In genomic region chr8:125567569-125567968, GRCm38 (mm10) we compare ENCODE assay signal across 8 mouse cellular contexts. TPM values are rescaled to one million over a fixed set of nuclear protein-coding genes. Genes with fewer than 3 reads are reported as not detected.
A peak's percentile ranks its signal among the peaks of the same experiment; 100 is the strongest.
DNase-seq lines count a peak whose midpoint lies in the region; ATAC-seq and TF ChIP-seq lines count a peak whose summit lies in the region.

No protein-coding gene starts in this region.

- H3K27ac ChIP-seq in heart, embryonic 15.5 days = no peak overlapping the region
- no peak overlapping the region for H3K27ac ChIP-seq in forebrain, embryonic 16.5 days (ENCODE audit: low read length)

- WGBS in heart, embryonic 15.5 days = 40% methylated on average over 7 of the region's 7 CpGs
- WGBS in forebrain, embryonic 16.5 days = 40% methylated on average over 7 of the region's 7 CpGs

- peak overlapping the region; percentile 96 for H3K4me2 ChIP-seq in heart, embryonic 15.5 days
- H3K4me2 ChIP-seq in forebrain, embryonic 16.5 days (ENCODE audit: low read length) = peak overlapping the region; percentile 83
- no peak overlapping the region for H3K4me2 ChIP-seq in myocyte (ENCODE audit: low read depth)

- no peaks in the 10 kb centered on the region for H3K36me3 ChIP-seq in heart, embryonic 15.5 days
- H3K36me3 ChIP-seq in forebrain, embryonic 16.5 days (ENCODE audit: control insufficient read depth, insufficient read depth) = no peaks in the 10 kb centered on the region
- H3K36me3 ChIP-seq in myocyte (ENCODE audit: control insufficient read depth, insufficient read depth) = no peaks in the 10 kb centered on the region

- no peak overlapping the region for H3K9ac ChIP-seq in heart, embryonic 15.5 days
- peak overlapping the region; percentile 64; the same call in 1 of the 2 replicates for H3K9ac ChIP-seq in forebrain, embryonic 16.5 days (replicated peaks; ENCODE audit: low read depth, low read length)

- no peak for ATAC-seq in heart, embryonic 15.5 days (replicated peaks; ENCODE audit: insufficient number of reproducible peaks, insufficient read depth, low FRiP score, low read depth)
- no peak for ATAC-seq in forebrain, embryonic 16.5 days

- H3K9me3 ChIP-seq in heart, embryonic 15.5 days (replicated peaks) = no peaks in the 10 kb centered on the region
- 0 out of 2 replicates have a peak, but pooled peaks cover 2% of the 10 kb centered on the region for H3K9me3 ChIP-seq in forebrain, embryonic 16.5 days (ENCODE audit: control insufficient read depth, low read length)

- H3K79me2 ChIP-seq in myocyte (ENCODE audit: control insufficient read depth, insufficient read depth) = peaks cover 40% of the 10 kb centered on the region

- peaks cover 53% of the 10 kb centered on the region for H3K4me1 ChIP-seq in heart, embryonic 15.5 days (replicated peaks)
- H3K4me1 ChIP-seq in forebrain, embryonic 16.5 days (replicated peaks; ENCODE audit: control insufficient read depth, insufficient read depth, low read length) = peaks cover 34% of the 10 kb centered on the region

- H3ac ChIP-seq in myocyte (ENCODE audit: control insufficient read depth, insufficient read length) = no peak overlapping the region

- DNase-seq in heart, postnatal 4 days = no peak
- peak; percentile 81 for DNase-seq in MN1 (ENCODE audit: low spot score)
- DNase-seq in adrenal gland, postnatal 10 days = no peak
- DNase-seq in cerebellum, postnatal 14 days = no peak
- no peak for DNase-seq in gastrocnemius, postnatal 10 days

- peak overlapping the region; percentile 77 for H3K4me3 ChIP-seq in heart, embryonic 15.5 days
- peak overlapping the region; percentile 74 for H3K4me3 ChIP-seq in forebrain, embryonic 16.5 days (replicated peaks; ENCODE audit: low read length)
- peak overlapping the region; percentile 62 for H3K4me3 ChIP-seq in myocyte

- TF ChIP-seq POLR2A in myocyte (IDR thresholded peaks at IDR 0.05; ENCODE audit: insufficient read length, low read depth) = no peak

- H3K27me3 ChIP-seq in heart, embryonic 15.5 days = no peaks in the 10 kb centered on the region
- no peaks in the 10 kb centered on the region for H3K27me3 ChIP-seq in forebrain, embryonic 16.5 days (replicated peaks; ENCODE audit: control insufficient read depth, insufficient read depth, low read length)
- H3K27me3 ChIP-seq in myocyte (ENCODE audit: control insufficient read depth, insufficient read depth, insufficient read length) = no peaks in the 10 kb centered on the region

TF ChIP-seq in myocyte, 11 proteins besides CTCF, POLR2A, EP300 and RAD21:
- TF ChIP-seq TCF3 (IDR thresholded peaks at IDR 0.05; ENCODE audit: insufficient read length, low read depth) (no peak), E2F4 (IDR thresholded peaks at IDR 0.05; ENCODE audit: insufficient read depth) (no peak), CEBPB (IDR thresholded peaks at IDR 0.05; ENCODE audit: insufficient read depth, poor library complexity, severe bottlenecking) (no peak), SRF (IDR thresholded peaks at IDR 0.05; ENCODE audit: control insufficient read depth, insufficient read length, low read depth) (no peak), MAX (IDR thresholded peaks at IDR 0.05; ENCODE audit: low read depth) (no peak), MYOD1 (IDR thresholded peaks at IDR 0.05; ENCODE audit: control insufficient read depth in 1 of 3, insufficient read length in 2 of 3, low read depth in 2 of 3) (no peak), REST (IDR thresholded peaks at IDR 0.05; ENCODE audit: insufficient read depth, insufficient read length) (no peak), TCF12 (IDR thresholded peaks at IDR 0.05; ENCODE audit: insufficient read depth, poor library complexity, severe bottlenecking) (no peak), POLR2AphosphoS2 (IDR thresholded peaks at IDR 0.05; ENCODE audit: insufficient read length, low read depth) (no peak), MYOG (IDR thresholded peaks at IDR 0.05; ENCODE audit: control insufficient read depth in 1 of 3, insufficient read depth in 1 of 3, insufficient read length in 2 of 3, low read depth in 2 of 3) (no peak), USF1 (IDR thresholded peaks at IDR 0.05; ENCODE audit: low read depth) (no peak)

RNA-seq across cellular contexts. Expression of gene Sipa1l2, which starts 2.0 kb away (rescaled TPM):
- polyA plus RNA-seq in heart, embryonic 15.5 days (2015; fragmentation: Nextera tagmentation; extraction: Ambion mirVana) = 20.6 and 24.5 TPM in 2 replicates
- total RNA-seq in heart, postnatal 4 days (2021) = 10 to 100 TPM; 70.1 to 72.6 TPM
- polyA plus RNA-seq in forebrain, embryonic 16.5 days (2015; fragmentation: Nextera tagmentation; extraction: Ambion mirVana) = 32.8 and 33.4 TPM in 2 replicates
- 16.2 TPM for polyA plus RNA-seq in myocyte (2012; fragmentation: generic; extraction: Trizol)
- 10 to 100 TPM; 29.1 to 36.5 TPM for total RNA-seq in adrenal gland, postnatal 10 days (2021)
- 10 to 100 TPM; 12.9 to 16.7 TPM for total RNA-seq in gastrocnemius, postnatal 10 days (2021)
